Mouse (Mus musculus) neural tube, embryonic 12.5 days (tissue): Measurements from ENCODE around the gene Nacad. TPM values are rescaled to one million over a fixed set of nuclear protein-coding genes. Genes with fewer than 3 reads are reported as not detected.
"Not testable (repeated sequence)": the region's sequence is repeated elsewhere in the genome, so short reads cannot be mapped to it uniquely, and the experiment has no call there.

ENCODE experiments used
- ATAC-seq: fragments of 200-750 bp; cut with Nextera tagmentation; 2 replicates; pipeline ENCODE4 v1.8.0; 2017; ENCODE audit warnings: low read depth, mild to moderate bottlenecking, moderate TSS enrichment, moderate library complexity; ENCODE audit not compliant: low FRiP score
- H3K27ac ChIP-seq: fragments of 300-500 bp; sonication (generic); 2 replicates; pipeline ENCODE4 v1.5.1; 2016
- H3K27me3 ChIP-seq: fragments of 300-500 bp; sonication (generic); replicated peaks from 2 replicates; pipeline ENCODE4 v1.6.1; 2016; ENCODE audit warnings: mild to moderate bottlenecking
- H3K36me3 ChIP-seq: fragments of 300-500 bp; sonication (generic); 2 replicates; pipeline ENCODE4 v1.6.1; 2016; ENCODE audit warnings: mild to moderate bottlenecking
- H3K4me1 ChIP-seq: fragments of 300-500 bp; sonication (generic); 2 replicates; pipeline ENCODE4 v1.6.1; 2016
- H3K4me2 ChIP-seq: fragments of 300-500 bp; sonication (generic); replicated peaks from 2 replicates; pipeline ENCODE4 v1.6.1; 2016; ENCODE audit warnings: mild to moderate bottlenecking
- H3K4me3 ChIP-seq: fragments of 300-500 bp; sonication (generic); 2 replicates; pipeline ENCODE4 v1.5.1; 2016
- H3K9ac ChIP-seq: fragments of 300-500 bp; sonication (generic); 2 replicates; pipeline ENCODE4 v1.6.1; 2016; ENCODE audit warnings: mild to moderate bottlenecking
- H3K9me3 ChIP-seq: fragments of 300-500 bp; sonication (generic); 2 replicates; pipeline ENCODE4 v1.6.1; 2016; ENCODE audit warnings: mild to moderate bottlenecking
- WGBS: fragments of 180-500 bp; shearing (Covaris S2); methylation state at CpG from one replicate; pipeline ENCODE4 v1.1.7; 2016; 5-methylcytosine and 5-hydroxymethylcytosine counted together
- polyA plus RNA-seq: library from polyadenylated mRNA; unstranded; fragments of >200 nt; fragmentation: Nextera tagmentation; extraction: Ambion mirVana; gene quantifications from 2 replicates; pipeline ENCODE4 v1.2.1, GENCODE M21; 2016

The Nacad gene
- polyA plus RNA-seq, result 102 and 111 TPM in 2 replicates

GRCm38 (mm10) chr11:6605491-6606399, at the start of gene Nacad:
Gene Nacad (minus strand): TSS chr11:6606053.
- peak; percentile 90 for ATAC-seq
- peak within 1 kb of the TSS; percentile 91 for H3K27ac ChIP-seq
- peaks cover 20% of the 10 kb centered on the region for H3K36me3 ChIP-seq
- H3K4me3 ChIP-seq, result peak within 1 kb of the TSS; percentile 59
- 5% methylated on average over 31 of the region's 41 CpGs for WGBS
- peaks cover 44% of the 10 kb centered on the region for H3K4me1 ChIP-seq
- H3K27me3 ChIP-seq, result 0 out of 2 replicates have a peak, but pooled peaks cover 3% of the 10 kb centered on the region
- H3K4me2 ChIP-seq, result peak within 1 kb of the TSS; percentile 76
- H3K9me3 ChIP-seq, result no peaks in the 10 kb centered on the region
- H3K9ac ChIP-seq, result peak within 1 kb of the TSS; percentile 83

- 1% methylated on average over 2 of the region's 2 CpGs for WGBS
- H3K4me1 ChIP-seq, result peaks cover 10% of the 10 kb centered on the region
These were observed 49.0 kb upstream of the Nacad start for GRCm38 (mm10) chr11:6654903-6655302.

DNA sequence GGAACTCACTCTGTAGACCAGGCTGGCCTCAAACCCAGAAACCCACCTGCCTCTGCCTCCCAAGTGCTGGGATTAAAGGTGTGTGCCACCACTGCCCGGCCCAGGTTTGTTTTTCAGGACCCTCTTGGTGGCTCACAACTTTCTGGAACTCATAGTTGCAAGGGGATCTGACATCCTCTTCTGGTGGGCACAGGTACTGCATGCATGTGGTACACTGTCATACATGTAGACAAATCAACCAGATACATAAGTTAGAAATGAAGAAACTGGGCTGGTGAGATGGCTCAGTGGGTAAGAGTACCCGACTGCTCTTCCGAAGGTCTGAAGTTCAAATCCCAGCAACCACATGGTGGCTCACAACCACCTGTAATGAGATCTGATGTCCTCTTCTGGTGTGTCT, 47.1 kb upstream of the Nacad start:
- not testable (repeated sequence) for H3K36me3 ChIP-seq, H3K27ac ChIP-seq
- WGBS, result 81% methylated on average over 3 of the region's 3 CpGs

More at GRCm38 (mm10) chr11:6654903-6655302, 49.0 kb upstream of the Nacad start:
- no peak overlapping the region for H3K4me3 ChIP-seq
- H3K27me3 ChIP-seq, result no peaks in the 10 kb centered on the region
- no peak overlapping the region for H3K27ac ChIP-seq
- ATAC-seq, result peak; percentile 27
- no peaks in the 10 kb centered on the region for H3K9me3 ChIP-seq
- no peaks in the 10 kb centered on the region for H3K36me3 ChIP-seq
- no peak overlapping the region for H3K9ac ChIP-seq
- H3K4me2 ChIP-seq, result no peak overlapping the region

DNA sequence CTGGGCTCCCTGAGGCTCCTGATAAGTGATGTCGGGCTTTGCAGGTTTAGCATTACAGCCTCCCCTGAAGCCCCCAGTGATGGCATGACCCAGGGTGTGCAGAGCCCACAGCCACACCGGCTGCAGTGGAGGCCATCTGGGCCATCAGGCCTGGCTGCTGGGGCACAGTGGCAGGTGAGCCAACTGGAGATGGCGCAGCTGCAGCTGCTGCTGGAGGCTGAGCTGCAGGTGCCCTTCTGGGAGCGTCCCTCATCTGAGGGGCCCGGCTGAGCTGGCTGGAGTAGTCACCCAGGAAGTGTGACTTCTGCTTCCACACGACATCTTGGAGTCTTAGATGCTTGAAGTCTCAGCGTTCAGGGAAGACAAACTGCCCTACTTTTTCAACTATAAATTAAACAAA, 44.7 kb upstream of the Nacad start:
- no peaks in the 10 kb centered on the region for H3K4me1 ChIP-seq
- no peak overlapping the region for H3K4me2 ChIP-seq
- no peaks in the 10 kb centered on the region for H3K9me3 ChIP-seq
- no peak overlapping the region for H3K27ac ChIP-seq
- ATAC-seq, result no peak
- no peak overlapping the region for H3K9ac ChIP-seq
- H3K36me3 ChIP-seq, result no peaks in the 10 kb centered on the region
- no peak overlapping the region for H3K4me3 ChIP-seq
- no peaks in the 10 kb centered on the region for H3K27me3 ChIP-seq
- 75% methylated on average over 7 of the region's 7 CpGs for WGBS

More for the DNA sequence above, 47.1 kb upstream of the Nacad start:
- ATAC-seq, H3K4me3 ChIP-seq, H3K9ac ChIP-seq, H3K9me3 ChIP-seq, H3K4me2 ChIP-seq, H3K4me1 ChIP-seq, H3K27me3 ChIP-seq: not testable (repeated sequence)

GRCm38 (mm10) chr11:6647831-6648724, 42.2 kb upstream of the Nacad start:
- Histone ChIP-seq H3K27ac (no peak overlapping the region), H3K36me3 (no peaks in the 10 kb centered on the region), H3K4me3 (no peak overlapping the region), H3K4me2 (no peak overlapping the region), H3K9me3 (no peaks in the 10 kb centered on the region), H3K9ac (no peak overlapping the region), H3K27me3 (no peaks in the 10 kb centered on the region), H3K4me1 (no peaks in the 10 kb centered on the region)
- ATAC-seq, result no peak
- WGBS, result 62% methylated on average over 9 of the region's 9 CpGs

DNA sequence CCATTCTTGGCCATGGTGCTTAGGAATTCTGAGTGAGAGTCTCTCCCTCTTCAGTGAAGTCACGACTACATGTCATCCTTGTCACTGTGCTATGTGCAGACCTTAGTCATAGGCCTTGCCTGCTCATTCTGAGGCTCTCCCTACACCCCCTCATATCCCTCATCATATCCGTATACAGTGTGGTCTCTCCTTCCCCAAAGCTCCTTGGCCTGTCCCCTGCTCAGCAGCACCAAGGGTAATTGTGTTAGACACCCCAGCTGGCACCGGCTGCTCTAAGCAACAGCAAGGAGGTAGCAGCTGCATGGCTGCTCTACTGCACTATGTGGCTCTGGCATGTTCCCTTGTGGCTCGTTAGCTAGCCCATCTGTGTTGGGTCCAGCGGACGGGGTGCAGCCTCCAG, 38.7 kb upstream of the Nacad start:
- Histone ChIP-seq H3K27me3 (no peaks in the 10 kb centered on the region), H3K9ac (no peak overlapping the region), H3K4me3 (no peak overlapping the region), H3K36me3 (no peaks in the 10 kb centered on the region), H3K4me2 (no peak overlapping the region), H3K27ac (no peak overlapping the region), H3K9me3 (no peaks in the 10 kb centered on the region), H3K4me1 (no peaks in the 10 kb centered on the region)
- 0 out of 2 replicates have a peak, but pooled peaks have one; percentile 37 for ATAC-seq
- WGBS, result 76% methylated on average over 6 of the region's 6 CpGs

- Histone ChIP-seq H3K27ac (no peak overlapping the region), H3K4me1 (no peaks in the 10 kb centered on the region), H3K9me3 (no peaks in the 10 kb centered on the region), H3K9ac (no peak overlapping the region), H3K36me3 (no peaks in the 10 kb centered on the region), H3K27me3 (no peaks in the 10 kb centered on the region), H3K4me2 (no peak overlapping the region), H3K4me3 (no peak overlapping the region)
- WGBS, result 76% methylated on average over 6 of the region's 6 CpGs
- ATAC-seq, result no peak
These were observed 33.2 kb upstream of the Nacad start for GRCm38 (mm10) chr11:6639072-6639471.

DNA sequence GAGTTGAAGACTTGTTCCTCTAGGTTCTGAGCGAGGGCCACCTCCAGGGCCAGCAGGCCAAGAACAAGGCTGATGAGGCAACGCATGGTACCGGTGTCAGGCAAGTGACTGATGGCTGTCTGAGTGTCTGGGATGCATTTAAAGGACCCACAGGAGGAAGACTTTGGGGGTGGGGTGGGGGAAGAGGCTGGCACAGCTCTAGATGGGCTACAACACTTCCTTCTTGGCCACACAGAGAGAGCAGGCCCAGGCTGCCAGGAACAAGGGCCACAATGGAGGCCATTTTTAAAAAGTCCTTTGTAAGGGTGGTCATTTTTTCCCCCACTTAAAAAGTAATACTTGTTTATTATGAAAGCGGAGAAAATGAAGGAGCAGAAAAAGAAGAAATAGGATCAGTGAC, 32.7 kb upstream of the Nacad start, which contains the start of gene Wap:
TSS of gene Wap (minus strand) at position 101 of the 400 bp plus-strand sequence.
- WGBS, result 92% methylated on average over 4 of the region's 4 CpGs

GRCm38 (mm10) chr11:6636150-6636549, 30.3 kb upstream of the Nacad start:
- ATAC-seq, result no peak
- Histone ChIP-seq H3K9me3 (no peaks in the 10 kb centered on the region), H3K4me3 (no peak overlapping the region), H3K4me1 (no peaks in the 10 kb centered on the region), H3K27me3 (no peaks in the 10 kb centered on the region), H3K27ac (no peak overlapping the region), H3K4me2 (no peak overlapping the region), H3K36me3 (no peaks in the 10 kb centered on the region), H3K9ac (no peak overlapping the region)
- 74% methylated on average over 8 of the region's 8 CpGs for WGBS

More for the DNA sequence above, 32.7 kb upstream of the Nacad start, which contains the start of gene Wap:
- H3K27me3 ChIP-seq, result no peaks in the 10 kb centered on the region
- no peak within 1 kb of the TSS for H3K27ac ChIP-seq
- no peak within 1 kb of the TSS for H3K9ac ChIP-seq
- H3K4me3 ChIP-seq, result no peak within 1 kb of the TSS
- no peak for ATAC-seq
- no peaks in the 10 kb centered on the region for H3K4me1 ChIP-seq
- no peaks in the 10 kb centered on the region for H3K36me3 ChIP-seq
- no peaks in the 10 kb centered on the region for H3K9me3 ChIP-seq
- no peak within 1 kb of the TSS for H3K4me2 ChIP-seq

- H3K27ac ChIP-seq, result no peak overlapping the region
- no peaks in the 10 kb centered on the region for H3K9me3 ChIP-seq
- no peak overlapping the region for H3K4me2 ChIP-seq
- no peaks in the 10 kb centered on the region for H3K36me3 ChIP-seq
- no peaks in the 10 kb centered on the region for H3K27me3 ChIP-seq
- no peak for ATAC-seq
- H3K9ac ChIP-seq, result no peak overlapping the region
- H3K4me1 ChIP-seq, result peaks cover 11% of the 10 kb centered on the region
- no peak overlapping the region for H3K4me3 ChIP-seq
These were observed 23.8 kb upstream of the Nacad start for GRCm38 (mm10) chr11:6629655-6630054.

DNA sequence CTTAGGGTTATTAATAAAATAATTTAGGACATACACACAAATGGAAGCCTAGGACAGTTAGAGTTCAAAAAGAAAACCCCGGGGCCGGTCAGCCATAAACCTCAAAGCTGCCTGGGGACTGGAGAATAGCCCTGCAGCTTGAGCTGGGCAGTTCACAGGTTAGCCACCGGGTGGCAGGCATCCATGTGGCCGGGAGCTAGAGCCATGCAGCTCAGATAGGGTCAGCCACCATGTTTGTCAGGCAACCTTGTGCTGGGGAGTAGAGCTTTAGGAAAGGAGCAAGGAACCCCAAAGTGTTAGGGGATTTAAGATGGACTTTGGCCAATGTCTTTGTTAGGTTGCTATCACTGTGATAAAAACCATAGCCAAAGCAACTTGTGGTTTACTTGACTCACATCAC, 22.7 kb upstream of the Nacad start:
- WGBS, result 15% methylated on average over 4 of the region's 4 CpGs
- Histone ChIP-seq H3K4me1 (peaks cover 21% of the 10 kb centered on the region), H3K27me3 (no peaks in the 10 kb centered on the region), H3K9me3 (no peaks in the 10 kb centered on the region), H3K4me2 (no peak overlapping the region), H3K36me3 (peaks cover 5% of the 10 kb centered on the region), H3K27ac (no peak overlapping the region), H3K9ac (no peak overlapping the region), H3K4me3 (no peak overlapping the region)
- ATAC-seq, result no peak

DNA sequence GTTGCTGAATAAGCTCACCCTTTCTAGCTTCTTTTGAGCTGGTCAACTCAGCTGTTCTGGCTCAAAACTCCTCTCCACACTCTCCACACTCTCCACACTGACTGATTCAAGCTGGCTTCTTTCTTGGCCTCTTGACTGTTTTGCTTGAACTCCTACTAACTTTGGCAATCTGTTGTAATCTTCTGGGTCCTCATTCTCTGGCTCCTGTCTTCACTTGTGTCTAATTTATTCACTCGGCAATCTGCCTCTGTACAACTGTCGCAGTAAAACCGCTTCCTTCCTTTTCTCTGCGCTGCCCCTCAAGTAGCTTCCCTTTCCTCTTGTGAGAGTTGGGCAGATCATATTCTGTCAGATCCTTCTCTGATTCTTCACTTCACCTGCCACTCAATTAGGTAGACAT, 21.9 kb upstream of the Nacad start:
- Histone ChIP-seq H3K4me3 (no peak overlapping the region), H3K4me2 (no peak overlapping the region), H3K27ac (no peak overlapping the region), H3K36me3 (peaks cover 13% of the 10 kb centered on the region), H3K27me3 (no peaks in the 10 kb centered on the region), H3K4me1 (peaks cover 27% of the 10 kb centered on the region), H3K9me3 (no peaks in the 10 kb centered on the region), H3K9ac (no peak overlapping the region)
- 89% methylated on average over 4 of the region's 4 CpGs for WGBS
- no peak for ATAC-seq
